ENCODE assay signal across 21 mouse cellular contexts in genomic region chr8:111551511-111552130, GRCm38 (mm10). TPM values are rescaled to one million over a fixed set of nuclear protein-coding genes. Genes with fewer than 3 reads are reported as not detected.
A peak's percentile ranks its signal among the peaks of the same experiment; 100 is the strongest.
DNase-seq lines count a peak whose midpoint lies in the region; ATAC-seq and TF ChIP-seq lines count a peak whose summit lies in the region.
"Had no signal": no experiment of that assay in that cellular context is flagged by ENCODE, and none has a peak within 500 bp of the region (broad histone marks: within the 10 kb centered on the region; RNA-seq: fewer than 3 reads in every experiment).

No protein-coding gene starts in this region.

- DNase-seq in heart, adult 2 months, result no peak
- DNase-seq in heart, embryonic 10.5 days (ENCODE audit: low spot score), result no peak
- DNase-seq in midbrain, embryonic 11.5 days (ENCODE audit: low spot score, missing footprints), result peak; percentile 54
- no peak for DNase-seq in midbrain, embryonic 10.5 days (ENCODE audit: low spot score)
- no peak for DNase-seq in lung, adult 18-20 months
- no peak for DNase-seq in spleen, postnatal 36 days (ENCODE audit: low spot score in 2 of 2)
- DNase-seq: adrenal gland, postnatal 10 days; cerebellum, adult 18-20 months; cerebellum, postnatal 10 days; embryo, embryonic 11 days; gastrocnemius, postnatal 14 days; heart, adult 18-20 months; heart, postnatal 36 days had no signal

- peaks cover 23% of the 10 kb centered on the region for H3K4me1 ChIP-seq in heart, adult 2 months (ENCODE audit: control insufficient read depth, insufficient read depth, low read length)
- peaks cover 28% of the 10 kb centered on the region for H3K4me1 ChIP-seq in heart, embryonic 10.5 days
- peaks cover 13% of the 10 kb centered on the region; the same call in 1 of the 2 replicates for H3K4me1 ChIP-seq in midbrain, embryonic 11.5 days (ENCODE audit: control insufficient read depth, insufficient read depth, low read length)
- H3K4me1 ChIP-seq in midbrain, embryonic 10.5 days, result peaks cover 30% of the 10 kb centered on the region

- no peak overlapping the region for H3K4me3 ChIP-seq in heart, adult 2 months
- no peak overlapping the region for H3K4me3 ChIP-seq in heart, embryonic 10.5 days
- no peak overlapping the region for H3K4me3 ChIP-seq in midbrain, embryonic 11.5 days (ENCODE audit: low read depth, low read length)
- no peak overlapping the region for H3K4me3 ChIP-seq in midbrain, embryonic 10.5 days
- H3K4me3 ChIP-seq: embryonic facial prominence, embryonic 12.5 days; forebrain, embryonic 12.5 days; heart, embryonic 13.5 days; hindbrain, embryonic 15.5 days had no signal

- H3K27me3 ChIP-seq in heart, adult 2 months (ENCODE audit: control insufficient read depth, insufficient read depth, low read length), result no peaks in the 10 kb centered on the region
- no peaks in the 10 kb centered on the region for H3K27me3 ChIP-seq in heart, embryonic 10.5 days (ENCODE audit: insufficient read depth, poor library complexity, severe bottlenecking)
- H3K27me3 ChIP-seq in midbrain, embryonic 11.5 days (ENCODE audit: control insufficient read depth, insufficient read depth, low read length), result no peaks in the 10 kb centered on the region
- no peaks in the 10 kb centered on the region for H3K27me3 ChIP-seq in midbrain, embryonic 10.5 days (ENCODE audit: low read depth, poor library complexity, severe bottlenecking)
- H3K27me3 ChIP-seq: embryonic facial prominence, embryonic 12.5 days; forebrain, embryonic 12.5 days; heart, embryonic 13.5 days; hindbrain, embryonic 15.5 days had no signal

- no peak for TF ChIP-seq EP300 in heart, adult 2 months (IDR thresholded peaks at IDR 0.05; ENCODE audit: insufficient read depth, low read depth, low read length)

- H3K27ac ChIP-seq in heart, adult 2 months, result peak overlapping the region; percentile 60
- no peak overlapping the region for H3K27ac ChIP-seq in heart, embryonic 10.5 days
- no peak overlapping the region for H3K27ac ChIP-seq in midbrain, embryonic 11.5 days (ENCODE audit: low read depth, low read length)
- H3K27ac ChIP-seq in midbrain, embryonic 10.5 days (replicated peaks), result no peak overlapping the region
- H3K27ac ChIP-seq: embryonic facial prominence, embryonic 12.5 days; forebrain, embryonic 12.5 days; hindbrain, embryonic 15.5 days had no signal

- no peak for ATAC-seq in midbrain, embryonic 11.5 days (ENCODE audit: low FRiP score)
- ATAC-seq in common myeloid progenitor, adult 5-6 weeks (replicated peaks; ENCODE audit: low read depth, poor library complexity, severe bottlenecking), result peak; percentile 59
- ATAC-seq in megakaryocyte progenitor cell, adult 5-6 weeks (replicated peaks; ENCODE audit: poor library complexity), result peak; percentile 83
- ATAC-seq: forebrain, embryonic 16.5 days; intestine, embryonic 16.5 days had no signal

- no peak overlapping the region for H3K4me2 ChIP-seq in midbrain, embryonic 11.5 days
- H3K4me2 ChIP-seq: embryonic facial prominence, embryonic 12.5 days; forebrain, embryonic 12.5 days; heart, embryonic 13.5 days; hindbrain, embryonic 15.5 days had no signal

- 0 out of 2 replicates have a peak overlapping the region, but pooled peaks have one; percentile 33 for H3K9ac ChIP-seq in heart, adult 2 months (ENCODE audit: low read depth, low read length)
- H3K9ac ChIP-seq in midbrain, embryonic 11.5 days (ENCODE audit: low read length), result no peak overlapping the region
- H3K9ac ChIP-seq: embryonic facial prominence, embryonic 12.5 days; forebrain, embryonic 12.5 days; heart, embryonic 13.5 days; hindbrain, embryonic 15.5 days had no signal

- H3K9me3 ChIP-seq in heart, embryonic 10.5 days, result no peaks in the 10 kb centered on the region
- no peaks in the 10 kb centered on the region for H3K9me3 ChIP-seq in midbrain, embryonic 11.5 days (ENCODE audit: control insufficient read depth, low read length)
- no peaks in the 10 kb centered on the region for H3K9me3 ChIP-seq in midbrain, embryonic 10.5 days (replicated peaks)
- H3K9me3 ChIP-seq: embryonic facial prominence, embryonic 12.5 days; forebrain, embryonic 12.5 days; heart, embryonic 13.5 days; hindbrain, embryonic 15.5 days had no signal

- no peak for TF ChIP-seq CTCF in heart, adult 2 months (IDR thresholded peaks at IDR 0.05)

- peaks cover 37% of the 10 kb centered on the region for H3K36me3 ChIP-seq in heart, adult 2 months (ENCODE audit: control insufficient read depth, insufficient read depth, low read length)
- peaks cover 5% of the 10 kb centered on the region for H3K36me3 ChIP-seq in heart, embryonic 10.5 days
- no peaks in the 10 kb centered on the region for H3K36me3 ChIP-seq in midbrain, embryonic 11.5 days (ENCODE audit: control insufficient read depth, insufficient read depth, low read length)
- peaks cover 16% of the 10 kb centered on the region for H3K36me3 ChIP-seq in midbrain, embryonic 10.5 days
- H3K36me3 ChIP-seq: forebrain, embryonic 12.5 days; hindbrain, embryonic 15.5 days had no signal

- 43% methylated on average over 8 of the region's 8 CpGs for WGBS in heart, adult 2 months
- WGBS in heart, embryonic 10.5 days, result 82% methylated on average over 8 of the region's 8 CpGs
- 86% methylated on average over 8 of the region's 8 CpGs for WGBS in midbrain, embryonic 11.5 days
- WGBS in midbrain, embryonic 10.5 days, result 85% methylated on average over 8 of the region's 8 CpGs

- TF ChIP-seq POLR2A in heart, adult 2 months (IDR thresholded peaks at IDR 0.05; ENCODE audit: insufficient read depth, low read depth, low read length), result no peak

- intact Hi-C loops in heart, adult 2 months (cut with DNase I), result loop anchor here (2.0 to 5.0 kb wide), 2 partner anchors 15 to 46 kb away; partner anchors contain the start of gene Znrf1

- H3K79me2 ChIP-seq in heart, adult 2 months (replicated peaks; ENCODE audit: control insufficient read depth, insufficient read depth, low read length), result peaks cover 5% of the 10 kb centered on the region

RNA-seq across cellular contexts. Expression of gene Znrf1, which starts 15.7 kb away (rescaled TPM):
- total RNA-seq in heart, adult 2 months (2021), result 10 to 100 TPM; 54.7 to 59.0 TPM
- polyA plus RNA-seq in heart, adult 2 months (2012; rRNA removed), result 66.7 and 86.2 TPM in 2 replicates
- 21.3 and 37.0 TPM in 2 replicates for polyA plus RNA-seq in heart, embryonic 10.5 days (2016; fragmentation: Nextera tagmentation; extraction: Ambion mirVana)
- polyA plus RNA-seq in midbrain, embryonic 11.5 days (2014; fragmentation: Nextera tagmentation; extraction: Ambion mirVana), result 38.6 and 45.6 TPM in 2 replicates
- 28.1 and 32.2 TPM in 2 replicates for polyA plus RNA-seq in midbrain, embryonic 10.5 days (2016; fragmentation: Nextera tagmentation; extraction: Ambion mirVana)
- 71.0 and 78.3 TPM in 2 replicates for total RNA-seq in common myeloid progenitor, adult 5-6 weeks (2017)
- total RNA-seq in megakaryocyte progenitor cell, adult 5-6 weeks (2015), result 71.1 and 76.6 TPM in 2 replicates
- total RNA-seq in megakaryocyte progenitor cell, adult 5-6 weeks (2017), result 57.9 and 66.1 TPM in 2 replicates

RNA-seq across cellular contexts. Expression of gene Wdr59, which starts 29.7 kb away (rescaled TPM):
- total RNA-seq in heart, adult 2 months (2021), result 1 to 10 TPM; 6.9 to 7.0 TPM
- 5.4 and 8.3 TPM in 2 replicates for polyA plus RNA-seq in heart, adult 2 months (2012; rRNA removed)
- 4.4 and 5.9 TPM in 2 replicates for polyA plus RNA-seq in heart, embryonic 10.5 days (2016; fragmentation: Nextera tagmentation; extraction: Ambion mirVana)
- polyA plus RNA-seq in midbrain, embryonic 11.5 days (2014; fragmentation: Nextera tagmentation; extraction: Ambion mirVana), result 2.9 TPM in 2 replicates
- 4.2 and 4.8 TPM in 2 replicates for polyA plus RNA-seq in midbrain, embryonic 10.5 days (2016; fragmentation: Nextera tagmentation; extraction: Ambion mirVana)
- 5.1 and 7.9 TPM in 2 replicates for total RNA-seq in common myeloid progenitor, adult 5-6 weeks (2017)
- 4.5 and 6.8 TPM in 2 replicates for total RNA-seq in megakaryocyte progenitor cell, adult 5-6 weeks (2015)
- total RNA-seq in megakaryocyte progenitor cell, adult 5-6 weeks (2017), result 5.7 and 6.3 TPM in 2 replicates
